Mouse (Mus musculus): Measurements from ENCODE around the gene Sstr2.

Sstr2 gene

DNA sequence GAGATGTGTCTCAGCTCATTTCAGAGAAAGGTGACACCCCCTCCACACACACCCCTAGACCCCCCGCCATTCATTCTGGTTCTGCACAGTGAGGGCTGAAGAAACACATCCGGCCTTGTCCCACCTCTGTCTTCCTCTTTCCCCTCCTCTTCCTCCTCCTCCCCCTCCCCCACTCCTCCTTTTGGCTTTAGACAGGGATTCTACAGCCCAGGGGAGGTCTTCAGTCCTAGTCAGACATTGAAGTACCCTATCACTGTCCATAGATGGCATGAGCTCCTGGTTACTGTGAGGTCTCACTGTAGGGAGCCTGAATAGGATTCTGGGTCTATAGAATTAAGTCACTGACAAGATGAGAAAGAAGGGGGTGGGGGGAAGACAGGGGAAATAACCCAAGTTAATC, 1.9 kb downstream of the Sstr2 start:
- no peak for DNase-seq

GRCm38 (mm10) chr11:113622028-113622427, 2.9 kb downstream of the Sstr2 start:
- DNase-seq = no peak

- no peak for DNase-seq
Observed at GRCm38 (mm10) chr11:113625437-113625836, 6.3 kb downstream of the Sstr2 start.

GRCm38 (mm10) chr11:113627785-113628184, 8.6 kb downstream of the Sstr2 start:
- DNase-seq = no peak

- no peak for DNase-seq
Observed at GRCm38 (mm10) chr11:113630642-113631041, 11.5 kb downstream of the Sstr2 start.

DNA sequence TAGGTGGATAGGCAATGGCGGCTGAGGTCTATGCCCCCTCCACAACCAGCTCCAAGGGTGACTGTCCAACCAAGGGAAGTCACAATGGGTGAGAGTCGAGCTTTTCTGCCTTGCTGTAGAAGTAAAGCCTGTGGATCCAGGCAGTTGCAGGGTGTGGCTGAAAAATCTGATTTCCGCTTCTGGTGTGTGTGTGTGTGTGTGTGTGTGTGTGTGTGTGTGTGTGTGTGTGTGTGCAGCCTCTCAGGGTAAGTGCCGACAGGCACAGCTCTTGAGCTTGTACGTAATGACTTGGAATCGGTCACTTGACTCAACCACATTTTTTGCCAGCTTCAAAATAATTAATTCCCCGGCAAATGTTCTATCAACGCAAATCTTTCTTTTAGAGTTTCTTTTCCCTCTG, 12.2 kb downstream of the Sstr2 start:
- DNase-seq = peak in 1 of 2 experiments; percentile 22

DNA sequence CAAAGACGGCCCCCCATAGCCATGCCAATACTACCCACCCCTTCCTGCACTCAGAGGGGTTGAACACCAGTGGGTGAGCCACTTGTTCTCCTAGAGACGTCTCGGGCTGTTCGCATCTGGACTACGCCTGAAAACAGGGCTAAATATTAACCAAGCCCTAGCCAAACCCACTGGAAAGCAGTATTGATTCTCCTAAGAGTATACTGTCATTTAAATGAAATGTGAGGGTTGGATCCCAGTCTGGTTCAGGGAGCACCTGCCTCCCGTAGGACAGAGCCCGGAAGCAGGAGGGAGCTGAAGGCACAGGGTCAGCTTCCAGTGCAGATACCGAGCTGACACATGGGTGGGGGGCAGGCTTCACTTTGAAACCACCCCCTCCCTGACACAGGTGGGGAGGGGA, 12.7 kb downstream of the Sstr2 start:
- DNase-seq = no peak

DNA sequence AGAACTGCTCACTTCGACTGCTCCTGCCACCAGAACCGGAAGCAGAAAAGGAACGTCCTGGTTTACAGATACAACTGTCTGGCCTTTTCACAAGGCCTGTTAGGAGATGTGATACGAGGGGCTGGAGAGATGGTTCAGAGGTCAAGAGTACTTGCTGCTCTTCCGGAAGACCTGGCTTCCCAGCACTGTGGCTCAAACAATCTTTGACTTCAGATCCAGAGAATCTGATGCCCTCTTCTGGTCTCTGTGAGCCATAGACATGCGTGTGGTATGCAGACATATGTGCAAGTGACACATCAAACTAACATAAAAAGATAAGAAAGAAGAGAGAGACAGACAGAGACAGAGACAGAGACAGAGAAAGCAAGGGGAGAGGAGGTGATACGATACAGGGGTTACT, 13.2 kb downstream of the Sstr2 start:
- DNase-seq = no peak

DNA sequence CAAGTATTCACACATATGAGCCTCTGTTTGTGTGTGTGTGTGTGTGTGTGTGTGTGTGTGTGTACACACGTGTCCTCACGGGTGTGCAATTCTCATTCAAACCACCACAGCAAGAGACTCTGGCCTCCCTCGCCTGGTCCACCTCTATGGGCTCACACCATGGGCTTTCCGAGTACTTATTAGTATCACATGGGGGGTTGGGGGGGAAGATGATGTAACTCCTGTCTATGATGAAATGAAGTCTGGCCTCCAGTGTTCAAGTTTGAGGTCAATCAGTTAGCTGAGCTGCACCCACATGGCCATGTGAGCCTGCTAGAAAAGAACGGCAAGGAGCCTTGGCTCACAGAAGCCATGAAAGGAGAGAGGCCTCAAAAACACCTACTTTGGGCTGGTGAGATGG, 14.3 kb downstream of the Sstr2 start:
- no peak for DNase-seq

- DNase-seq = no peak
Observed at GRCm38 (mm10) chr11:113634699-113635121, 15.6 kb downstream of the Sstr2 start.

- DNase-seq = no peak
Observed at GRCm38 (mm10) chr11:113638680-113639079, 19.5 kb downstream of the Sstr2 start.

- no peak for DNase-seq
Observed at GRCm38 (mm10) chr11:113645181-113645580, 26.0 kb downstream of the Sstr2 start.

DNA sequence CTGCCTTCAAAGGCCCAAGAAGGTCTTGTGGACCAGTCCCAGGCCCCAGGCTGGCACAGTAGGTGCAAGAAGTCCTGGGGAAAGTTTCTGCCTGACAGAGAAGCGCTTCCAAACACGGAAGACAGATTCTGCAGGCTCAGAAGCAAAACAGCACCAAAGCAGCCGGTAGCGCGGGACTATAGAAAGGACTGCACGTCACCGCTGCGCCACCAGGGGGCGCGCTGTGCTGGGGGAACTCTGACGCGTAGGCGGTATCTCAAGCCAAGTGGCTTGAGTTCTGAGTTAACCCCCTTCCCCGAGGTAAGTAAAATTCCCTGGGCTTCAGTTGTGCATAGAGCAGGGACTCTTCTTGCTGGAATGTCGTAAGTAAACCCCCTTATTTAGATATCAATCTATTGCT, 29.0 kb downstream of the Sstr2 start:
- DNase-seq = peak; percentile 75 to 82

DNA sequence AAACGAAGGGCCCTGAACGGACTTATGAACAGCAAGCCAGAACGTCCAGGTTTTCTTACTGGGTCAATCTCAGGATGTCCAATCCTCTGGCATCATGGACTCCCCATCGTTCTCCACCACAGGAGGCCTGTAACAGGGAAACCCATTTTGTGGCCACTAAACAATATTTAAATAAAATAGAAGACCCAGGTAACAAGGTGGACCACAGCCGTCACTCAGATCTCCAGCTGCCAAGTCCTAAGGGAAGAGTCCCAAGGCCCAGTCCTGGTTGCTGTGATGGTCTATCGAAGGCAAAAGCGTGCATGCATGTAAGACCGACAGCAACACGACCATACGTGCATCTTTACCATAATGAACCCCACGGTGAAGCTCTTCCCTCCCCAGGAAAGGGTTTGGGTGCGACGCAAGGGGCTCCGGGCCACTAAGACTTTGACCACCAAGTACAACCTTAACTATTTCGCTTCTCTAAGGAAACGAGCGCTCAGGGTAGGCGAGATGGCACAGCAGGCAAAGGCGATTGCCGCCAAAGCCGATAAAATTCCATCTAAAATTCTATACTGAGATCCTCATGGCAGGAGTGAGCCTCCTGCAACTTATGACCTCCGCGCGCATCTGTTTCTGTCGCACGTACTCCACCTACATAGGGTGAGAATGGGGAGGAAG, 29.7 kb downstream of the Sstr2 start, which contains the start of gene Cog1:
TSS of gene Cog1 (plus strand) at position 480 of the 663 bp plus-strand sequence.
- DNase-seq = no peak

DNA sequence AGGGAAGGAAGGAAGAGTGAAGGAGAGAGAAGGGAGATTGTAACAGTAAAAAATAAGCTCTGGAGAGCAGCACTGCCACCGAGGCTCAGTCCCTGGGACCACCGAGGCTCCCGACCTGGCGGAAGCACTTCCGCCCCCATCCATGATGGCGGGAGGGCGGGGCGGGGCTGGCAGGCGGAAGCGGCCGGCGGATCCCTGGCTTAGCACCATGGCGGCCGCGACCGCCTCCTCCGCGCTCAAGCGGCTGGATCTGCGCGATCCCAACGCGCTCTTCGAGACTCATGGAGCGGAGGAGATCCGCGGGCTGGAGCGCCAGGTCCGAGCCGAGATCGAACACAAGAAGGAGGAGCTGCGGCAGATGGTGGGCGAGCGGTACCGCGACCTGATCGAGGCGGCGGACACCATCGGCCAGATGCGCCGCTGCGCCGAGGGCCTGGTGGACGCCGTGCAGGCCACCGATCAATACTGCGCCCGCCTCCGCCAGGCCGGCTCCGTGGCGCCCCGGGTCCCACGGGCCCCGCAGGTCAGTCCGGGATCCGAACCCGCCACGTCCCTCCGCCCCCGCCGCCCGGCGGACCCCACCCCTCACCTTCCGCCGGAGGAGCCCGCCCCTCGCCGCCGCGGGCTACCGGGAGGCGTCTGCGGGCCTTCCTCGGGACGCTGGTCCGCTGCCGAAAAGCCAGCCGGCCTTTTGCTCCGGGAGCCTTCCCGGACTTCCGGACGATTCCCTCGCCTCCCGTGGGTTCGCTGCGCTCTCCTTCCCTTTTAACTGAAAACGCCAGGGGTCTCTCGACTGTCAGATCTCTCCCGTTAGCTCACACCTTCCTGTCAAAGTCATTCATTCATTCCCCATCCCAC, 30.4 kb downstream of the Sstr2 start, which contains the start of gene Slc39a11:
TSS of gene Slc39a11 (minus strand) at position 727 of the 858 bp plus-strand sequence.
- DNase-seq = peak; percentile 46 to 58

DNA sequence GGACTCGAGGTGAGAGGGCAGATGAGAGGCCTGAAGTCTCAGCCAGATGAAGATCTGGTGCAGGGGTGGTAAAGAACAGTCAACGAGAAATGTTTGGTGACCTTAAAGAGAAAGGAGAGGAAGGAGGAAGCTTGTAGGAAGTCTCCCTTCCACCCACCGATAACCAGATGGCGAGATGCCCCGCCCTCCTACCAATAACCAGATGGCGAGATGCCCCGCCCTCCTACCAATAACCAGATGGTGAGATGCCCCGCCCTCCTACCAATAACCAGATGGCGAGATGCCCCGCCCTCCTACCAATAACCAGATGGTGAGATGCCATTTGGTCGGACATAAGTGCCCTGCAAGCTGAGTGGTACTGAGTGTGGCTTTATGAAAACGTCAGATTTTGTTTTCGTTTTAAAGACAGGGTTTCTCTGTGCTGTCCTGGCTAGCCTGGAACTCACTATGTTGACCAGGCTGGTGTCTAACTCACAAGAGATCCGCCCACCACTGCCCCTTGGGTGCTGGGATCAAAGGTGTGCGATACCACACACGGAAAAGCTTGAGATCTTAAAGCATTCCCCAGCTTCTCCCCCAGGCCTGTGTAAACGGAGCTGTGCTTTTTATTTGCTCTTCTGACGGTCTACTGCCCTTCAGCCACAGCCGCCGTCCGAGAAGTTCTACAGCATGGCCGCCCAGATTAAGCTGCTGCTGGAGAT, 32.2 kb downstream of the Sstr2 start:
- no peak for DNase-seq

DNA sequence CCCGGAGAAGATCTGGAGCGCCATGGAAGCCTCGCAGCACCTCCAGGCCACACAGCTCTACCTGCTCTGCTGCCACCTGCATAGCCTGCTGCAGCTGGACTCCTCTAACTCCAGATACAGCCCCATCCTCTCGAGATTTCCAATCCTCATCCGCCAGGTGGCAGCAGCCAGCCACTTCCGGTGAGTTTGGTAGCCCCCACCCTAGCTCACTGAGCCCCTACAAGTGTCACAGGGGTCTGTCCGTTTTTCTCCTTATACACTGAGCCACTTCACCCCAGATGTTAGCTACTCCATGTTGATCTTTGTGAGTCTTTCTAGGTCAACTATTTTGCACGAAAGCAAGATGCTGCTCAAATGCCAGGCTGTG, 32.7 kb downstream of the Sstr2 start:
- peak in 1 of 2 experiments; percentile 43 for DNase-seq

- DNase-seq = no peak
Observed at GRCm38 (mm10) chr11:113652516-113652915, 33.4 kb downstream of the Sstr2 start.

- DNase-seq = no peak
Observed at GRCm38 (mm10) chr11:113654105-113654504, 35.0 kb downstream of the Sstr2 start.

DNA sequence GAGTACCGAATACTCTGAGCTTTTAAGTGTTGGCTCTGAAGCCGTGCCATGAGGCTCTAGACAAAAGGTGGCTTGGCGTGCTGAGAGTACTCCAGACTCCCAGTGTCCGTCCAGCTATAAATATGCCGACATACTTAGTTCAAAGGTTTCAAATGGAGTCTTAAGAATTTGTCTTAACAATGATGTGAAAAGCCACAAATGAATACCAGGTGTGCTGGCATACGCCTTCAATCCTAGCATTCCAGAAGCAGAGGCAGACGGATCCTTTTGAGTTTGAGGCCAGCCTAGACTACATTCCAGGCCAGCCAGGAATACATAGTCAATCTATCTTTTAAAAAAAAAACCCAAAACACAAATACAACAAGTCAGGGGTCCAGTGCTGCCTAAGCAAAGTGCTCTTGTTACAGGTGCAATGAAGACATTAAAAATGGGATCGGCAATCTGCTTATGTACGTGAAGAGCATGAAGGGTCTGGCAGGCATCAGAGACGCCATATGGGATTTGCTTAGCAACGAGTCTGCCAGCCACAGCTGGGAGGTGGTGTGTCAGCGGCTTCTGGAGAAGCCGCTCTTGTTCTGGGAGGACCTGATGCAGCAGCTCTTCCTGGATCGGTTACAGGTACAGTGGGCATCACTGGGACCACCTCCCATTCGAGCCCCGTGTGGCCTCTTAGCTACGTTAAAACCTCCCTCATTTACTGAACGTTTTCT, 35.6 kb downstream of the Sstr2 start:
- peak; percentile 40 to 46 for DNase-seq

DNA sequence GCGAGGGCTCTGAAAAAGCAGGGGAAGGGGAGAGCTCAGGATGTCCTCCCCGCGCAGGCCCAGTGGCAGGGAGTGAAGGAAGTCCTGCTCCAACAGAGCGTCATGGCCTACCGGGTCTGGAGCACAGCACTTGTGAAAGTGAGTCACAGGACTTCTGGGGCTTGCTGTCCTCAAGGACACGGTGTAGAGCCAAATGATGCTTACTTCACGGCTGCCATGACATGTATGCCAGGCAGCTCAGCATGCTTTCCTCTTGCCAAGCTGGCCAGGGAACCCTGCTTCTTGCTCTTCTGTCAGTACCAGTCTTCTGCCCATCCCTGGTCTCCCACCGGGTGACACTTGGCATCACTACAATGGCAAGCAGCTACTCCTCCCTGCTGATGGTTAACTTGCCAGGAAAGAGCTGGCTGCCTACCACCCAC, 37.4 kb downstream of the Sstr2 start:
- DNase-seq = no peak

GRCm38 (mm10) chr11:113657221-113657620, 38.1 kb downstream of the Sstr2 start:
- no peak for DNase-seq

DNA sequence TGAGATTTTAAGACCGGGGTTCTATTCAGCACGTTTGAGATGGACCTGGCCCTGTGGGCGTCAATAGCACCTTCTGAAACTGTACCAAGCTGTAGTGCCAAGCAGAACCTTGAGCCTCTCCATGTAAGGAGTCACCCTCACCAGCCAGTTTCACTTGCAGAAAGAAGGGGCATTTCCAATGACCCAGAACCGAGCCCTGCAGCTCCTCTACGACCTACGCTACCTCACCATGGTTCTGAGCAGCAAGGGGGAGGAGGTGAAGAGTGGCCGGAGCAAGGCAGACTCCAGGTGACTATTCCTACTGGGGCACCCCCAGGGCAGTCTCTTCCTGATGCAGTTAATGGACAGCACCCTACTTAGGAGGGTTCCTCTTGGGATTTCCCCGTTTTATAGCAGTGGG, 39.2 kb downstream of the Sstr2 start:
- no peak for DNase-seq

All from lung, adult 18-20 months (tissue).